Mouse (Mus musculus): ENCODE measurements around the gene Yeats4.

DNA sequence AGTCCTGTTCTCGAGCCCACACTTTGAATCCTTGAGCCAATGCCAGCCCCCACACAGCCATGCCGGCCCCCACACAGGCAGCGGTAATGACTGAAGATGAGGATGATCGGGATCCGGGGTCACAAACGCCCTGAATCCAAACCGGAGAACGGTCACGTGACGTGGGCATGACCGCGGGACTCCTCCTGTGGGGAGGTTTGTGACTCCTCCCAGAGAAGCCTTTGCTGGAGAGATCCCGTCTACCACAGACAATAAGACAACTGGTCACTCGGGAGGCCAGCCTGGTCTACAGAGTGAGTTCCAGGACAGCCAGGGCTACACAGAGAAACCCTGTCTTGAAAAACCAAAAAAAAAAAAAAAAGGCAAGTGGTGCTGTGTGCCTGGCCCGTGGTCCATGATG lies 16.1 kb downstream of the Yeats4 start:
- TF ChIP-seq CTCF (IDR thresholded peaks at IDR 0.05; ENCODE audit: insufficient read depth, low read length) = no peak
- TF ChIP-seq POLR2A (IDR thresholded peaks at IDR 0.05; ENCODE audit: borderline replicate concordance, extremely low read depth, low read depth, low read length) = no peak
